Mouse (Mus musculus) intestine, embryonic 14.5 days (tissue): ENCODE measurements around the gene Arhgef19. TPM values are rescaled to one million over a fixed set of nuclear protein-coding genes. Genes with fewer than 3 reads are reported as not detected.

ENCODE experiments used
- polyA plus RNA-seq: library from polyadenylated mRNA; unstranded; fragments of >200 nt; fragmentation: Nextera tagmentation; extraction: Ambion mirVana; gene quantifications from 2 replicates; pipeline ENCODE4 v1.2.1, GENCODE M21; 2014

Gene Arhgef19
- polyA plus RNA-seq, 1 experiment from 2014 or later = 15.8 TPM

Other genes starting within 250 kb of the Arhgef19 start
- 489 and 509 TPM in 2 replicates for gene Mfap2, start 229.1 kb upstream of the Arhgef19 start, polyA plus RNA-seq
- gene Crocc, start 178.9 kb upstream of the Arhgef19 start, polyA plus RNA-seq = 6.6 TPM in 2 replicates
- gene Necap2, start 161.1 kb upstream of the Arhgef19 start, polyA plus RNA-seq = 59.7 and 60.0 TPM in 2 replicates
- 0.20 and 0.31 TPM in 2 replicates for gene Spata21, start 151.2 kb upstream of the Arhgef19 start, polyA plus RNA-seq
- 33.9 and 37.0 TPM in 2 replicates for gene Szrd1, start 99.7 kb upstream of the Arhgef19 start, polyA plus RNA-seq
- gene Fbxo42, start 91.6 kb upstream of the Arhgef19 start, polyA plus RNA-seq = 25.9 and 26.0 TPM in 2 replicates
- gene Rsg1, start 25.5 kb upstream of the Arhgef19 start, polyA plus RNA-seq = 4.6 and 4.9 TPM in 2 replicates
- gene Epha2, start 61.7 kb downstream of the Arhgef19 start, polyA plus RNA-seq = 3.4 and 3.5 TPM in 2 replicates
- gene Fam131c, start 128.7 kb downstream of the Arhgef19 start, polyA plus RNA-seq = 2.4 and 2.9 TPM in 2 replicates
- gene Clcnka, start 159.2 kb downstream of the Arhgef19 start, polyA plus RNA-seq = 0.30 TPM in 1 of 2 replicates, not detected in the other
- gene Clcnkb, start 176.5 kb downstream of the Arhgef19 start, polyA plus RNA-seq = 0.51 TPM in 1 of 2 replicates, not detected in the other
- gene Hspb7, start 181.3 kb downstream of the Arhgef19 start, polyA plus RNA-seq = 3.5 and 3.8 TPM in 2 replicates
- 0.20 TPM in 1 of 2 replicates, not detected in the other for gene Srarp, start 196.6 kb downstream of the Arhgef19 start, polyA plus RNA-seq
- 29.9 and 30.9 TPM in 2 replicates for gene Zbtb17, start 205.2 kb downstream of the Arhgef19 start, polyA plus RNA-seq